Mouse (Mus musculus): ENCODE measurements around the gene Epn1.

DNA sequence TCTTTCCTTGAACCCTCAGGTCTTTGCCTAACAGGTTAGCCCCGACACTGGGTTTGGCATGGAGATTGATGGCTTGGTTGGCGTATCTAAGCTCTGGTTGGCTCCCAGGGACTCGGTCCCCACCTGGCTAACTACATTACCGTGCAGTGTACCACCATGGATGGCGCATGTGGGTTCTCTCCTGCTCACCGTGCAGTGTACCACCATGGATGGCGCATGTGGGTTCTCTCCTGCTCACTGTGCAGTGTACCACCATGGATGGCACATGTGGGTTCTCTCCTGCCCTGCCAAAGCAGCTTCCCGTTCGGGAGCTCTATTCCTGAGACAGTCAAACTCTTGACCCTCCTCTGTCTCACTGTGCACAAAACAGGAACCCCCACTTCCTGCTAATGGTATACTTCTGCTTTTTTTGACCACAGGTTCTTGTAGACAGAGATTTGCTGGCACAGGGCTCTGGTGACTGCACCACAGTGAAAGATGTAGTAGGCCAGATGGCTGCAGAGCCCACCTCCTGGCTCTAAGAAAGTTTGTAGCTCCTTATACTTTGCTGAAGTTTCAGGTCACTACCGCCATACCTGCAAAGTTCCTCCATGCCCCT lies 21.1 kb downstream of the Epn1 start:
- TF ChIP-seq POLR2A (IDR thresholded peaks at IDR 0.05; ENCODE audit: borderline replicate concordance, control insufficient read depth, low read depth, low read length): no peak
- TF ChIP-seq CTCF (IDR thresholded peaks at IDR 0.05; ENCODE audit: control insufficient read depth, insufficient read depth, low read length): no peak
